Mouse (Mus musculus) stomach, embryonic 15.5 days (tissue): ENCODE data around the gene Zc3h12d. TPM values are rescaled to one million over a fixed set of nuclear protein-coding genes. Genes with fewer than 3 reads are reported as not detected.

ENCODE experiments used
- ATAC-seq: fragments of 200-750 bp; cut with Nextera tagmentation; 2 replicates; pipeline ENCODE4 v1.8.0; 2017; ENCODE audit warnings: low read depth, moderate number of reproducible peaks, moderate TSS enrichment; ENCODE audit not compliant: insufficient read depth, low FRiP score
- H3K27ac ChIP-seq: fragments of 300-500 bp; sonication (generic); 2 replicates; pipeline ENCODE4 v1.5.1; 2015; ENCODE audit warnings: mild to moderate bottlenecking, inconsistent platforms
- H3K27me3 ChIP-seq: fragments of 300-500 bp; sonication (generic); replicated peaks from 2 replicates; pipeline ENCODE4 v1.6.1; 2015; ENCODE audit warnings: inconsistent platforms
- H3K36me3 ChIP-seq: fragments of 300-500 bp; sonication (generic); 2 replicates; pipeline ENCODE4 v1.6.1; 2015; ENCODE audit warnings: inconsistent platforms
- H3K4me1 ChIP-seq: fragments of 300-500 bp; sonication (generic); 2 replicates; pipeline ENCODE4 v1.6.1; 2015; ENCODE audit warnings: inconsistent platforms
- H3K4me2 ChIP-seq: fragments of 300-500 bp; sonication (generic); 2 replicates; pipeline ENCODE4 v1.6.1; 2015; ENCODE audit warnings: mild to moderate bottlenecking, inconsistent platforms
- H3K4me3 ChIP-seq: fragments of 300-500 bp; sonication (generic); replicated peaks from 2 replicates; pipeline ENCODE4 v1.5.1; 2015; ENCODE audit warnings: inconsistent platforms
- H3K9ac ChIP-seq: fragments of 300-500 bp; sonication (generic); 2 replicates; pipeline ENCODE4 v1.6.1; 2015; ENCODE audit warnings: inconsistent platforms
- H3K9me3 ChIP-seq: fragments of 300-500 bp; sonication (generic); 2 replicates; pipeline ENCODE4 v1.6.1; 2016; ENCODE audit warnings: inconsistent platforms
- WGBS: fragments of 180-500 bp; shearing (Covaris S2); methylation state at CpG from one replicate; pipeline ENCODE4 v1.1.7; 2015; 5-methylcytosine and 5-hydroxymethylcytosine counted together
- polyA plus RNA-seq: library from polyadenylated mRNA; unstranded; fragments of >200 nt; fragmentation: Nextera tagmentation; extraction: Ambion mirVana; gene quantifications from 2 replicates; pipeline ENCODE4 v1.2.1, GENCODE M21; 2015

The Zc3h12d gene
- polyA plus RNA-seq, 1 experiment from 2014 or later: 0.53 TPM

- no peaks in the 10 kb centered on the region for H3K27me3 ChIP-seq
- H3K36me3 ChIP-seq: peaks cover 23% of the 10 kb centered on the region
- no peaks in the 10 kb centered on the region for H3K4me1 ChIP-seq
- 93% methylated on average over 12 of the region's 12 CpGs for WGBS
- no peak overlapping the region for H3K27ac ChIP-seq
- no peak overlapping the region for H3K9ac ChIP-seq
- no peaks in the 10 kb centered on the region for H3K9me3 ChIP-seq
- no peak overlapping the region for H3K4me2 ChIP-seq
- no peak for ATAC-seq
- no peak overlapping the region for H3K4me3 ChIP-seq
These were observed 10.3 kb upstream of the Zc3h12d start for GRCm38 (mm10) chr10:7821981-7822380.

DNA sequence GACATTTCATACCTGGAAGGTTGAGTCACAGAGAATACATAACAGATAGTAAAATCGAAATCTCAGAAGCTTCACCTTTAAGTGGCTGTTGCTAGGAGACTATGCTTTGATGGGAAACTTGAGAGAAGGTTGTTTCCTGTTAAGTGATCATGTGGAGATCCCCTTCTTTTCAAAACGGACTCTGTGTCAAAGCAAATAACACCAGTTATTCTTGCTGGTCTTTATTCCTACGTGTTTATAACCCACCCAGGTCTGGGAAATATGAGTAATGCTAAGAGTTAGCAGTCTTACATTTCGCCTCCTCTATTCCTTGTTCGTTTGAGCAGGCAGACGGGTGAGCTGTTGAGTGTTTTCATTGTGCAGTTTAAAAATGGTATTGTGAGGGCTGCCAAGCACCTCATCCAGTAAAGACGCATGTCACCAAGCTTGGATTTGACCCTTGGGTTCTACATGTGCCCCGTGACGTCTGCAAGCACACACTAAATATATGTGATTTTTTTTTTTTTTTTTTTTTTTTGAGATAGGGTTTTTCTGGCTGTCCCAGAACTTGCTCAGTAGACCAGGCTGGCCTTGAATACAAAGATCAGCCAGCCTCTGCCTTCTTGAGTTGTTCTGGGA, 7.5 kb upstream of the Zc3h12d start:
- no peak overlapping the region for H3K4me3 ChIP-seq
- no peak for ATAC-seq
- peaks cover 16% of the 10 kb centered on the region for H3K36me3 ChIP-seq
- no peak overlapping the region for H3K4me2 ChIP-seq
- H3K27ac ChIP-seq: no peak overlapping the region
- H3K4me1 ChIP-seq: no peaks in the 10 kb centered on the region
- H3K27me3 ChIP-seq: no peaks in the 10 kb centered on the region
- 83% methylated on average over 9 of the region's 9 CpGs for WGBS
- no peaks in the 10 kb centered on the region for H3K9me3 ChIP-seq
- no peak overlapping the region for H3K9ac ChIP-seq

GRCm38 (mm10) chr10:7825281-7825665, 7.0 kb upstream of the Zc3h12d start:
- Histone ChIP-seq H3K27me3 (no peaks in the 10 kb centered on the region), H3K4me3 (no peak overlapping the region), H3K4me2 (no peak overlapping the region), H3K4me1 (no peaks in the 10 kb centered on the region), H3K36me3 (peaks cover 14% of the 10 kb centered on the region), H3K27ac (no peak overlapping the region), H3K9me3 (no peaks in the 10 kb centered on the region), H3K9ac (no peak overlapping the region)
- WGBS: 88% methylated on average over 4 of the region's 4 CpGs
- ATAC-seq: no peak

- no peak overlapping the region for H3K4me2 ChIP-seq
- no peak overlapping the region for H3K4me3 ChIP-seq
- H3K9me3 ChIP-seq: no peaks in the 10 kb centered on the region
- no peaks in the 10 kb centered on the region for H3K27me3 ChIP-seq
- ATAC-seq: no peak
- no peak overlapping the region for H3K9ac ChIP-seq
- no peaks in the 10 kb centered on the region for H3K4me1 ChIP-seq
- H3K36me3 ChIP-seq: peaks cover 11% of the 10 kb centered on the region; the same call in 1 of the 2 replicates
- 91% methylated on average over 9 of the region's 9 CpGs for WGBS
- H3K27ac ChIP-seq: no peak overlapping the region
These were observed 6.2 kb upstream of the Zc3h12d start for GRCm38 (mm10) chr10:7826106-7826505.

- Histone ChIP-seq H3K9ac (no peak overlapping the region), H3K4me1 (0 out of 2 replicates have a peak, but pooled peaks cover 5% of the 10 kb centered on the region), H3K27me3 (no peaks in the 10 kb centered on the region), H3K36me3 (no peaks in the 10 kb centered on the region), H3K4me2 (no peak overlapping the region), H3K27ac (no peak overlapping the region), H3K4me3 (no peak overlapping the region), H3K9me3 (no peaks in the 10 kb centered on the region)
- 78% methylated on average over 9 of the region's 9 CpGs for WGBS
- ATAC-seq: no peak
These were observed 1.3 kb downstream of the Zc3h12d start for GRCm38 (mm10) chr10:7833377-7834165.

- H3K4me1 ChIP-seq: 0 out of 2 replicates have a peak, but pooled peaks cover 5% of the 10 kb centered on the region
- H3K4me3 ChIP-seq: no peak overlapping the region
- no peak overlapping the region for H3K27ac ChIP-seq
- 58% methylated on average over 10 of the region's 10 CpGs for WGBS
- H3K4me2 ChIP-seq: no peak overlapping the region
- no peak overlapping the region for H3K9ac ChIP-seq
- H3K27me3 ChIP-seq: no peaks in the 10 kb centered on the region
- H3K9me3 ChIP-seq: no peaks in the 10 kb centered on the region
- ATAC-seq: no peak
- no peaks in the 10 kb centered on the region for H3K36me3 ChIP-seq
These were observed 2.5 kb downstream of the Zc3h12d start for GRCm38 (mm10) chr10:7834671-7835225.

DNA sequence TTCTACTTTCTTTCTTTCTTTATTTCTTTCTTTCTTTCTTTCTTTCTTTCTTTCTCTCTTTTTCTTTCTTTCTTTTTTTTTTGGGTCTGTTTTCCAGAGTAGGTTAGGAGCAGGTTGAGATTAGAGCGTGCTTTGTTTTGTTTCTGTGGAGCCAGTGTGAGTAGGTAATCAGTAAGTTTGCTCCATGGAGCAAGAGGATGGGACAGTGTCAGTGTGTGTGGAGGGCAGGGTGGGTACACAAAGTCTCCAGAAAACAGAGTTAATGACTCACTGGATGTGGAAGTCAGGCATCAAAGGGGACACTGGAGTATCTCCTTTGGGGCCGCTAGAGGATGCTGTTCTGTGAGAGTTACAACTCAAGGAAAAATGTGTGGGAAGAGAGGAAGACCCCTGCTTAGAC, 4.6 kb downstream of the Zc3h12d start:
- H3K36me3 ChIP-seq: no peaks in the 10 kb centered on the region
- H3K4me3 ChIP-seq: no peak overlapping the region
- H3K4me1 ChIP-seq: 0 out of 2 replicates have a peak, but pooled peaks cover 5% of the 10 kb centered on the region
- no peak for ATAC-seq
- no peak overlapping the region for H3K4me2 ChIP-seq
- no peaks in the 10 kb centered on the region for H3K27me3 ChIP-seq
- H3K9me3 ChIP-seq: no peaks in the 10 kb centered on the region
- WGBS: 58% methylated on average over 2 of the region's 2 CpGs
- H3K9ac ChIP-seq: no peak overlapping the region
- H3K27ac ChIP-seq: no peak overlapping the region

GRCm38 (mm10) chr10:7837446-7837845, 5.2 kb downstream of the Zc3h12d start:
- WGBS: 92% methylated on average over 8 of the region's 8 CpGs
- ATAC-seq: no peak

GRCm38 (mm10) chr10:7838036-7838435, 5.8 kb downstream of the Zc3h12d start:
- Histone ChIP-seq H3K36me3 (no peaks in the 10 kb centered on the region), H3K27me3 (no peaks in the 10 kb centered on the region; the same call in 1 of the 2 replicates), H3K27ac (no peak overlapping the region), H3K9ac (no peak overlapping the region), H3K9me3 (no peaks in the 10 kb centered on the region), H3K4me3 (no peak overlapping the region), H3K4me1 (no peaks in the 10 kb centered on the region), H3K4me2 (no peak overlapping the region)
- 83% methylated on average over 8 of the region's 8 CpGs for WGBS
- ATAC-seq: no peak

More at GRCm38 (mm10) chr10:7837446-7837845, 5.2 kb downstream of the Zc3h12d start:
- Histone ChIP-seq H3K9ac (no peak overlapping the region), H3K4me1 (0 out of 2 replicates have a peak, but pooled peaks cover 2% of the 10 kb centered on the region), H3K27ac (no peak overlapping the region), H3K4me2 (no peak overlapping the region), H3K36me3 (no peaks in the 10 kb centered on the region), H3K4me3 (no peak overlapping the region), H3K27me3 (no peaks in the 10 kb centered on the region), H3K9me3 (no peaks in the 10 kb centered on the region)

GRCm38 (mm10) chr10:7838874-7839421, 6.7 kb downstream of the Zc3h12d start:
- H3K4me2 ChIP-seq: no peak overlapping the region
- no peak overlapping the region for H3K4me3 ChIP-seq
- no peaks in the 10 kb centered on the region; the same call in 1 of the 2 replicates for H3K27me3 ChIP-seq
- no peak overlapping the region for H3K27ac ChIP-seq
- WGBS: 77% methylated on average over 5 of the region's 5 CpGs
- H3K9ac ChIP-seq: no peak overlapping the region
- H3K36me3 ChIP-seq: no peaks in the 10 kb centered on the region
- ATAC-seq: no peak
- no peaks in the 10 kb centered on the region for H3K9me3 ChIP-seq
- H3K4me1 ChIP-seq: no peaks in the 10 kb centered on the region

DNA sequence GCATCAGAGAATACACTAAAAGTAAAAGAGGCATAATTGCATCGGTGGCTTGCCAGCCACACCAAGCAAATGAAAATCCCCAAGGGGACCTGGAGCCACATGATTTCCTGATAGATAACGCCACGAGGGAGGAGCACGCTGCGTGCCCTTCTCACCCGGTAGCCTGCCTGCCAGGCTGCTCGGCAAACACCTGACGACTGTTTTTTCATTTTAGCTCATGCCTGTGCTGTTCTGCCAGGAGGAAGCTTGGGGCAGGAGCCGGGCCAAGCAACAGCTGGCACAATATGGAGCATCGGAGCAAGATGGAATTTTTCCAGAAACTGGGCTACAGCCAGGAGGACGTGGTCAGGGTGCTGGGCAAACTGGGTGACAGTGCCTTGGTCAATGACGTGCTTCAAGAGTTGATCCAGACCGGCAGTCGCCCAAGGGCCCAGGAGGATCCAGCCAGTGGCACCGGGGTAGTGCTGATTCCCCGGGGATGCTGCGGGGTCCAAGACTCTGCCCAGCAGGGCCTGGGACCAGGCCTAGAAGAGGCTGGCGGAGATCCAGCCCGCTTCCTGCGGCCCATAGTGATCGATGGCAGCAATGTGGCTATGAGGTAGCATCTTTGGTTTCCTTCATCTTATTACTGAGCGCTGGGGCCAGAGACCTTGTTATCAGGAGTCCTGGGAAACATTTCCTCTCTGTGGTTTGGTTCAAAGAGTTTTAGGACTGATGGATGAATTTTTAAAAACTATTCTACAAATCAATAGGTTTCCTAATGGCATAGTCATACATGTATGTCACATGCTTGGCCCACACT, 7.5 kb downstream of the Zc3h12d start:
- no peak overlapping the region for H3K9ac ChIP-seq
- H3K27me3 ChIP-seq: no peaks in the 10 kb centered on the region; the same call in 1 of the 2 replicates
- WGBS: 76% methylated on average over 22 of the region's 22 CpGs
- H3K4me2 ChIP-seq: no peak overlapping the region
- no peaks in the 10 kb centered on the region for H3K36me3 ChIP-seq
- H3K4me1 ChIP-seq: no peaks in the 10 kb centered on the region
- no peak overlapping the region for H3K27ac ChIP-seq
- H3K4me3 ChIP-seq: no peak overlapping the region
- H3K9me3 ChIP-seq: no peaks in the 10 kb centered on the region
- no peak for ATAC-seq
